Mouse (Mus musculus) adrenal gland, postnatal 0 days (tissue): ENCODE results near the gene Cggbp1. TPM values are rescaled to one million over a fixed set of nuclear protein-coding genes. Genes with fewer than 3 reads are reported as not detected.

Source experiments
- polyA plus RNA-seq: library from polyadenylated mRNA; unstranded; fragments of >200 nt; fragmentation: Nextera tagmentation; extraction: Ambion mirVana; gene quantifications from 2 replicates; pipeline ENCODE4 v1.2.1, GENCODE M21; 2015

The Cggbp1 gene
- 37.9 and 58.4 TPM in 2 replicates for polyA plus RNA-seq

GRCm38 (mm10) chr16:64851563-64852362 is at the start of gene Cggbp1, which contains the start of gene Zfp654:
Gene Cggbp1 (plus strand): TSS chr16:64851996.
Gene Zfp654 (minus strand): TSS chr16:64851652.

Other genes with a start within 250 kb of the Cggbp1 start
- gene Csnka2ip, start 249.6 kb upstream of the Cggbp1 start, polyA plus RNA-seq: not detected in 2 replicates
- gene 4930453N24Rik, start 80.8 kb upstream of the Cggbp1 start, polyA plus RNA-seq: 25.5 and 25.6 TPM in 2 replicates
- 5.2 and 5.4 TPM in 2 replicates for gene Zfp654, start 344 bp upstream of the Cggbp1 start, polyA plus RNA-seq